Comparison of ENCODE assay signal across 14 mouse cellular contexts in the genomic region with DNA sequence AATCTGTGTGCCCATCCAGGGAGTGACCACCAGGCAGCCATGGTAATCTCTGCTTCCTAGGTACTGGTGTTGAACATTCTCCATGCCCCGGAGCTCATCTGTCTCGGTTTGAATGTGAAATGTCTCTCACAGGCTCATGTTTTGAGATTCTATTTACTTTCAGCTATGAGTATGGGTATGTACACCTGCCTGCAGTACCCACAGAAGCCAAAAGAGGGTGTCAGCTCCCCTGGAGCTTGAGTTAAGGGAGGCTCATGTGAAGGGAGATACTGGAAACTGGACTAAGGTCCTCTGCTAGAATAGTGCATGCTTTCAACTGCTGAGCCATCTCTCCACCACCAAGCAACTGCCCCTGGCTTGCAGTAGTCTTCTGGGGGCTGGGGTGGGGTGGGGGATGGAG. TPM values are rescaled to one million over a fixed set of nuclear protein-coding genes. Genes with fewer than 3 reads are reported as not detected.
DNase-seq lines count a peak whose midpoint lies in the region; ATAC-seq and TF ChIP-seq lines count a peak whose summit lies in the region.
"Had no signal": no experiment of that assay in that cellular context is flagged by ENCODE, and none has a peak within 500 bp of the region (broad histone marks: within the 10 kb centered on the region; RNA-seq: fewer than 3 reads in every experiment).

No protein-coding gene starts in this region.

- peak; percentile 9; the same call in 1 of the 2 replicates for TF ChIP-seq CTCF in cerebellum, adult 2 months (IDR thresholded peaks at IDR 0.05; ENCODE audit: borderline replicate concordance, insufficient read depth, low read depth, low read length)
- peak; percentile 9; the same call in 1 of the 2 replicates for TF ChIP-seq CTCF in lung, postnatal 0 days (IDR thresholded peaks at IDR 0.05)
- peak; percentile 56 for TF ChIP-seq CTCF in liver, postnatal 0 days (IDR thresholded peaks at IDR 0.05; ENCODE audit: low read depth)

- H3K36me3 ChIP-seq in lung, postnatal 0 days (ENCODE audit: insufficient read depth, low read length) = no peaks in the 10 kb centered on the region
- H3K36me3 ChIP-seq in liver, postnatal 0 days (replicated peaks; ENCODE audit: insufficient read depth, low read length) = no peaks in the 10 kb centered on the region
- H3K36me3 ChIP-seq: limb, embryonic 12.5 days; neural tube, embryonic 12.5 days had no signal

- H3K4me3 ChIP-seq in cerebellum, adult 2 months (replicated peaks; ENCODE audit: insufficient read depth, low read depth, low read length) = no peak overlapping the region
- H3K4me3 ChIP-seq in lung, postnatal 0 days (ENCODE audit: low read depth, low read length) = no peak overlapping the region
- H3K4me3 ChIP-seq in liver, postnatal 0 days (ENCODE audit: low read depth, low read length) = no peak overlapping the region
- H3K4me3 ChIP-seq: limb, embryonic 12.5 days; neural tube, embryonic 12.5 days had no signal

- no peak for TF ChIP-seq POLR2A in cerebellum, adult 2 months (IDR thresholded peaks at IDR 0.05; ENCODE audit: borderline replicate concordance, insufficient read depth, low read length)

- H3K4me2 ChIP-seq in lung, postnatal 0 days (replicated peaks; ENCODE audit: low read depth, low read length) = no peak overlapping the region
- H3K4me2 ChIP-seq in liver, postnatal 0 days (ENCODE audit: low read depth, low read length) = peak overlapping the region; percentile 52; the same call in 1 of the 2 replicates
- H3K4me2 ChIP-seq: limb, embryonic 12.5 days; neural tube, embryonic 12.5 days had no signal

- 89% methylated on average over 2 of the region's 2 CpGs for WGBS in cerebellum, adult 2 months
- 81% methylated on average over 2 of the region's 2 CpGs for WGBS in lung, postnatal 0 days
- WGBS in liver, postnatal 0 days (ENCODE audit: insufficient replicate concordance) = 79% methylated on average over 2 of the region's 2 CpGs

- H3K27ac ChIP-seq in cerebellum, adult 2 months (ENCODE audit: insufficient read depth, low read length) = no peak overlapping the region
- H3K27ac ChIP-seq in lung, postnatal 0 days (ENCODE audit: low read length) = no peak overlapping the region
- peak overlapping the region; percentile 96 for H3K27ac ChIP-seq in liver, postnatal 0 days (ENCODE audit: low read depth)
- H3K27ac ChIP-seq: limb, embryonic 12.5 days; macrophage; neural tube, embryonic 12.5 days had no signal

- H3K27me3 ChIP-seq in cerebellum, adult 2 months (ENCODE audit: control insufficient read depth, insufficient read depth, low read length) = no peaks in the 10 kb centered on the region
- H3K27me3 ChIP-seq in lung, postnatal 0 days (replicated peaks; ENCODE audit: insufficient read depth, low read length) = no peaks in the 10 kb centered on the region
- H3K27me3 ChIP-seq in liver, postnatal 0 days (ENCODE audit: insufficient read depth, low read length) = no peaks in the 10 kb centered on the region
- H3K27me3 ChIP-seq: neural tube, embryonic 12.5 days had no signal

- no peak for ATAC-seq in lung, postnatal 0 days
- no peak for ATAC-seq in liver, postnatal 0 days

- DNase-seq in cerebellum, adult 2 months = no peak
- DNase-seq in cerebellum, adult 11 months = no peak
- DNase-seq in lung, postnatal 0 days (ENCODE audit: low spot score) = no peak
- no peak for DNase-seq in lung, adult 18-20 months
- peak; percentile 49 for DNase-seq in c-Kit-negative CD71-positive TER-119-positive erythroid progenitor cells, embryonic 14.5 days (ENCODE audit: low read depth, low spot score)
- no peak for DNase-seq in liver, postnatal 0 days
- no peak for DNase-seq in ovary, postnatal 14 days (ENCODE audit: low spot score)
- DNase-seq in frontal cortex, adult 2 months (ENCODE audit: extremely low spot score in 1 of 2, low spot score in 1 of 2) = no peak
- DNase-seq: heart, postnatal 4 days had no signal

- H3K9me3 ChIP-seq in lung, postnatal 0 days (ENCODE audit: low read length) = no peaks in the 10 kb centered on the region
- no peaks in the 10 kb centered on the region for H3K9me3 ChIP-seq in liver, postnatal 0 days (ENCODE audit: low read length)
- H3K9me3 ChIP-seq: limb, embryonic 12.5 days; neural tube, embryonic 12.5 days had no signal

- no peak for TF ChIP-seq EP300 in lung, postnatal 0 days (IDR thresholded peaks at IDR 0.05)
- TF ChIP-seq EP300 in liver, postnatal 0 days (IDR thresholded peaks at IDR 0.05; ENCODE audit: low read depth) = no peak

- peaks cover 30% of the 10 kb centered on the region for H3K4me1 ChIP-seq in cerebellum, adult 2 months (ENCODE audit: control insufficient read depth, insufficient read depth, low read length)
- H3K4me1 ChIP-seq in lung, postnatal 0 days (ENCODE audit: insufficient read depth, low read depth, low read length) = no peaks in the 10 kb centered on the region
- peaks cover 47% of the 10 kb centered on the region for H3K4me1 ChIP-seq in liver, postnatal 0 days (ENCODE audit: insufficient read depth)
- H3K4me1 ChIP-seq: limb, embryonic 12.5 days; neural tube, embryonic 12.5 days had no signal

- H3K9ac ChIP-seq in lung, postnatal 0 days (replicated peaks; ENCODE audit: low read depth) = no peak overlapping the region
- peak overlapping the region; percentile 18; the same call in 1 of the 2 replicates for H3K9ac ChIP-seq in liver, postnatal 0 days (replicated peaks)
- H3K9ac ChIP-seq: limb, embryonic 12.5 days; neural tube, embryonic 12.5 days had no signal

RNA-seq across cellular contexts. Expression of a gene that starts 12.0 kb away (rescaled TPM):
- polyA plus RNA-seq in cerebellum, adult 2 months (2012; rRNA removed) = 1.9 TPM in 2 replicates
- polyA plus RNA-seq in lung, postnatal 0 days (2015; fragmentation: Nextera tagmentation; extraction: Ambion mirVana) = 13.4 and 16.4 TPM in 2 replicates
- polyA plus RNA-seq in liver, postnatal 0 days (2015; fragmentation: Nextera tagmentation; extraction: Ambion mirVana) = 6.4 and 7.4 TPM in 2 replicates
- 2.0 and 2.3 TPM in 2 replicates for polyA plus RNA-seq in frontal cortex, adult 2 months (2012; rRNA removed)

RNA-seq across cellular contexts. Expression of a gene that starts 31.9 kb away (rescaled TPM):
- 0.38 and 0.48 TPM in 2 replicates for polyA plus RNA-seq in cerebellum, adult 2 months (2012; rRNA removed)
- polyA plus RNA-seq in lung, postnatal 0 days (2015; fragmentation: Nextera tagmentation; extraction: Ambion mirVana) = 0.88 and 1.1 TPM in 2 replicates
- 0.23 and 0.25 TPM in 2 replicates for polyA plus RNA-seq in liver, postnatal 0 days (2015; fragmentation: Nextera tagmentation; extraction: Ambion mirVana)
- polyA plus RNA-seq in frontal cortex, adult 2 months (2012; rRNA removed) = 1.9 and 2.5 TPM in 2 replicates
- polyA plus RNA-seq: activated CD4-positive, CD25-positive, alpha-beta regulatory T cell, adult 4 months had no signal

RNA-seq across cellular contexts. Expression of a gene that starts 45.2 kb away (rescaled TPM):
- not detected in 2 replicates for polyA plus RNA-seq in cerebellum, adult 2 months (2012; rRNA removed)
- not detected in 2 replicates for polyA plus RNA-seq in lung, postnatal 0 days (2015; fragmentation: Nextera tagmentation; extraction: Ambion mirVana)
- polyA plus RNA-seq in liver, postnatal 0 days (2015; fragmentation: Nextera tagmentation; extraction: Ambion mirVana) = not detected in 2 replicates
- 0.16 TPM in 1 of 2 replicates, not detected in the other for polyA plus RNA-seq in frontal cortex, adult 2 months (2012; rRNA removed)
- polyA plus RNA-seq: C2C12; limb, embryonic 12.5 days; macrophage; neural tube, embryonic 12.5 days had no signal

RNA-seq across cellular contexts. Expression of a gene that starts 58.0 kb away (rescaled TPM):
- polyA plus RNA-seq in cerebellum, adult 2 months (2012; rRNA removed) = 147 and 168 TPM in 2 replicates
- 112 and 125 TPM in 2 replicates for polyA plus RNA-seq in lung, postnatal 0 days (2015; fragmentation: Nextera tagmentation; extraction: Ambion mirVana)
- 57.9 and 60.7 TPM in 2 replicates for polyA plus RNA-seq in liver, postnatal 0 days (2015; fragmentation: Nextera tagmentation; extraction: Ambion mirVana)
- 263 and 311 TPM in 2 replicates for polyA plus RNA-seq in frontal cortex, adult 2 months (2012; rRNA removed)
